Mouse (Mus musculus) lung, postnatal 25 days (tissue): Measurements from ENCODE around the gene Celsr3.

ENCODE experiments used
- DNase-seq: peaks from one replicate; pipeline ENCODE4 v3.0.0; 2022; ENCODE audit warnings: low spot score

Gene Celsr3

GRCm38 (mm10) chr9:108806831-108807230, 19.3 kb upstream of the Celsr3 start:
- DNase-seq: no peak

- DNase-seq: no peak
These were observed 18.4 kb upstream of the Celsr3 start for GRCm38 (mm10) chr9:108807674-108808073.

- peak; percentile 93 for DNase-seq
These were observed 17.9 kb upstream of the Celsr3 start, which contains the start of gene Nckipsd for GRCm38 (mm10) chr9:108808163-108808665. Gene Nckipsd, plus strand, starts transcription at chr9:108808368.

- peak; percentile 26 for DNase-seq
These were observed 16.9 kb upstream of the Celsr3 start for GRCm38 (mm10) chr9:108809188-108809587.

- no peak for DNase-seq
These were observed 16.4 kb upstream of the Celsr3 start for GRCm38 (mm10) chr9:108809723-108810122.

- DNase-seq: no peak
These were observed 15.6 kb upstream of the Celsr3 start for GRCm38 (mm10) chr9:108810516-108810915.

- no peak for DNase-seq
These were observed 10.6 kb upstream of the Celsr3 start for GRCm38 (mm10) chr9:108815557-108815956.

GRCm38 (mm10) chr9:108819495-108819894, 6.6 kb upstream of the Celsr3 start:
- DNase-seq: peak; percentile 49

GRCm38 (mm10) chr9:108820077-108820476, 6.0 kb upstream of the Celsr3 start:
- DNase-seq: no peak

GRCm38 (mm10) chr9:108824144-108824685, 1.9 kb upstream of the Celsr3 start:
- DNase-seq: no peak

- no peak for DNase-seq
These were observed 1.2 kb upstream of the Celsr3 start for GRCm38 (mm10) chr9:108824755-108825413.

- DNase-seq: peak; percentile 68
These were observed 700 bp downstream of the Celsr3 start for GRCm38 (mm10) chr9:108826700-108827340.

- no peak for DNase-seq
These were observed 1.3 kb downstream of the Celsr3 start for GRCm38 (mm10) chr9:108827454-108827853.

GRCm38 (mm10) chr9:108827906-108828305, 1.8 kb downstream of the Celsr3 start:
- DNase-seq: no peak

GRCm38 (mm10) chr9:108831637-108832036, 5.5 kb downstream of the Celsr3 start:
- DNase-seq: peak; percentile 27

- DNase-seq: peak; percentile 94
These were observed 6.4 kb downstream of the Celsr3 start for GRCm38 (mm10) chr9:108832390-108833108.

GRCm38 (mm10) chr9:108842989-108843388, 16.9 kb downstream of the Celsr3 start:
- DNase-seq: peak; percentile 34

GRCm38 (mm10) chr9:108845390-108845789, 19.3 kb downstream of the Celsr3 start:
- no peak for DNase-seq

- DNase-seq: peak; percentile 38
These were observed 21.3 kb downstream of the Celsr3 start for GRCm38 (mm10) chr9:108847374-108847773.

- no peak for DNase-seq
These were observed 22.3 kb downstream of the Celsr3 start for GRCm38 (mm10) chr9:108848419-108848818.

GRCm38 (mm10) chr9:108852976-108853375, 26.9 kb downstream of the Celsr3 start, which contains the start of gene Slc26a6:
Gene Slc26a6, plus strand, starts transcription at chr9:108853283.
- DNase-seq: peak; percentile 29

GRCm38 (mm10) chr9:108853635-108854240, 27.6 kb downstream of the Celsr3 start:
- peak; percentile 96 for DNase-seq
